Mouse (Mus musculus): ENCODE measurements around the gene Dgcr8.
A peak's percentile ranks its signal among the peaks of the same experiment; 100 is the strongest.
"Not testable (repeated sequence)": the region's sequence is repeated elsewhere in the genome, so short reads cannot be mapped to it uniquely, and the experiment has no call there.

The Dgcr8 gene

GRCm38 (mm10) chr16:18289067-18289588 is at the start of gene Dgcr8:
TSS of gene Dgcr8 (minus strand) at chr16:18289246.
- peak; percentile 98 for DNase-seq (ENCODE audit: low spot score)

DNA sequence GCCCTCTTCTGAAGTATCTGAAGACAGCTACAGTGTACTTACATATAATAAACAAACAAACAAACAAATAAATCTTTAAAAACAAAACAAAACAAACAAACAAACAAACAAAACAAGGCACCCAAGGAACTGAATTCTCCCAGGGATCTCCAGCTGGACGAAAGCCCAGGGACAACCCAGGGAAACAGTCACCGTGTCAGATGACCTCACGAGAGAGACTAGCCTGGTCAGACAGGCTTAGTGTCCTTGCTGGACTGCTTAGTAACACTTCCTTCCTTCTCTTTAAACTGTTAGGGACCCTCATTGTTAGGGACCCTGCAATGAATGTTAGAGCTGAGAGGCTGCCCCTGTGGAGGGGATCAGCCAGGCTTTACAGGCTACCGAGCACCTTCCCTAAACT is 48.2 kb upstream of the Dgcr8 start:
- DNase-seq (ENCODE audit: low spot score) = no peak

- DNase-seq (ENCODE audit: low spot score) = no peak
These were observed 46.9 kb upstream of the Dgcr8 start for GRCm38 (mm10) chr16:18335981-18336380.

- DNase-seq (ENCODE audit: low spot score) = no peak
These were observed 44.9 kb upstream of the Dgcr8 start for GRCm38 (mm10) chr16:18333976-18334375.

DNA sequence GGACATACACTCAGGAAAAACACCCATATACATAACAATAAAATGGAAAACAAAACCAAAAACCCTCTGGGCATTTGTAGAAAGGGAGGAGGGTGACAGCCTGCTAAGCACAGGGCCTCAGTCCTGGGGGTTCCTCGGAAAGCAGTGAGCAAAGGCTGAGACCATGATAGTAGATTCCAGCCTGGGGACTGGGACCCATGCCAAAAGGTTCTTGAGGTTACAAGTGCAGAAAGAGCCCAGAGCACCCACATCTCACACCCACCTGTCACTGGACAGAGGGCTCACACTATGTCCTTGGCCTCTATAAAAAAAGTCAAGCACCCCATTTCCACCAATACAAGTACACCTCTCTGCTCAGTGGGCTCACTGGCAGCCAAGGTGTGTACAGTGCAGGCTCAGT is 39.5 kb upstream of the Dgcr8 start:
- no peak for DNase-seq (ENCODE audit: low spot score)

DNA sequence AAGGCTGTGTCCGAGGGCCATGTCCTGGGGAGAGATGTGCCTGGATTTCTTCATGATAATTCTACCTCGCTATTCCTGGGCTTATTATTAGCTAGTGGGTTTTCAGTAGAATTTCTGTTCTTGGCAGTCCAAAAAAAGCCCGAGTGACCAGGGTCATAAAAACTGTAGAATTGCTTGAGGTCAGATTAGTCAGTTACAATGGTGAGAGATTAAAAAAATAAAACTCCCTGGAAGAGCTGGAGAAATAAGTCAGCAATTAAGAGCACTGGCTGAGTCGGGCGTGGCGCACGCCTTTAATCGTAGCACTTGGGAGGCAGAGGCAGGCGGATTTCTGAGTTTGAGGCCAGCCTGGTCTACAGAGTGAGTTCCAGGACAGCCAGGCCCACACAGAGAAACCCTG is 38.9 kb upstream of the Dgcr8 start:
- no peak for DNase-seq (ENCODE audit: low spot score)

DNA sequence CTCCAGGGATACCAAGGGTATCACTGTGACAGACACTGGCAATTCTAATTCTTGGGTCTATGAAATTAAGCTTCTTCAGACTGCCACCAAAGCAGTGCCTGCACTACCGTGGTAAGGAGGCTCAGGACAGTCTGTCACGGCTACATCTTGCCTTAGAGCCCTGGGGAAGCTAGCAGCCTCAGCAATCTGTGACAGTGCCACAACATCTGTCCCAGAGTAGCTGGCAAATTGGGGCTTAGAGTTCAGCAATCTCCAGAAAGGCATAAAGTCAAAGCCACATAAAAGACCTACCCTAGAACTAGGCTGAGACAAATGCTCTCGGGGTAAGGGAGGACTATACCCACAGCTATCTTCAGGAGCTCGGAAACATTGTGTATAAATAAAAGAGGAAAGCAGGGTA is 36.7 kb upstream of the Dgcr8 start:
- DNase-seq (ENCODE audit: low spot score) = no peak

DNA sequence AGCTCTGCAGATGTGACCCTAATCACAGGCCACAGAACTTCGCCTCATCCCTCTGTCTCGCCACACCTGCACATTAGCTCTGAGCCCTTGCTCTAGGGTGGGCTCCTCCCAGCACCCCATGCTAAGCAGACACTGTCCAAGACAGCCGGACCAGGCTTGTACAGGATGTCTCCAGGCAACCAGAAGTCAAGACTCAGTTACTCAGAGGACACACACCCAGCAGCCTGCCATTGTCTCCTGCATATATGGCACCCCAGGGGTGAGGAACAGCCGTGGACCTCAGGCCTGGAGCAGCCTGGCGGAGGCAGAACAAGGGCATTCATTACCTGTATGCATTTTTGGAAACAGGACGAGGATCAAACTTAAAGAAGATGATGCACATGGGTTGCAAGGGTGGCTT is 35.0 kb upstream of the Dgcr8 start:
- DNase-seq (ENCODE audit: low spot score) = no peak

- no peak for DNase-seq (ENCODE audit: low spot score)
These were observed 34.4 kb upstream of the Dgcr8 start for GRCm38 (mm10) chr16:18323460-18323859.

DNA sequence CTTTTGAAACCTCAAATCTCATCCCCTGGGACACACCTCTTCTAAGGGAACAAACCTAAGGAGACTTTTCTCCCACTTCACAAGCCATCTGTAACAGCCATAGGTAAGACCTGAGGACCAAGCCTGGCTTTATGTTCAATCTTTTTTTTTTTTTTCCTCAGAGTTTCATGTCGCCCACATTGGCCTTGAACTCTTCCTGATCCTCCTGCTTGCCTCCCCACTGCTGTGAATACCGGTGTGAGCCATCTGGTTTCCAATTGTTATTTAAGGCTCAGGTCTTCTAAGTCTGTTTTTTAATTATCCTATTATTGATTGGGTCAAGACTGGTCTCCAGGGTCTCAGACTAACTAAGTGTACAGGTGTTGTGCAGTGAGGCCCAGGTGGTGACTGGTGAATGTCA is 32.4 kb upstream of the Dgcr8 start:
- no peak for DNase-seq (ENCODE audit: low spot score)

DNA sequence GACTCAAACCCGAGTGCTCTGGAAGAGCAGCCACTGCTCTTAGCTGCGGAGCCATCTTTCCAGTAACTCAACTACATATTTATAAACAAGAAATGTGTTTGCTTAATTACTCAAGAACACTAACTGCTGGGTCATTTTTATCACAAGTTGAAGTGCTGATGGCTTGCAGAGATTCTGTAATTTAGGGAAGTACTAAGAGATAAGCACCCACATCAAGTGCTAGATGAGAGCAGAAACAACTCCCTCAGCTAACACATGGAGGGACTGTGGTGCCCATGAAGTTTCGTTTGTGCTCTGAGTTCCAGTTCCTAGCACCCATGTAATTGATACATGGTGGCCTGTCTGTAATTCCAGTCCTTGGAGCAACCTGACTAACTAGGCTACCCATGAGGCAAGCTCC is 29.9 kb upstream of the Dgcr8 start:
- DNase-seq (ENCODE audit: low spot score) = no peak

GRCm38 (mm10) chr16:18308159-18308558 is 19.1 kb upstream of the Dgcr8 start:
- no peak for DNase-seq (ENCODE audit: low spot score)

- not testable (repeated sequence) for DNase-seq (ENCODE audit: low spot score)
These were observed 568 bp upstream of the Dgcr8 start for GRCm38 (mm10) chr16:18289614-18290013.

GRCm38 (mm10) chr16:18288581-18289061 is 425 bp downstream of the Dgcr8 start:
- DNase-seq (ENCODE audit: low spot score) = no peak

DNA sequence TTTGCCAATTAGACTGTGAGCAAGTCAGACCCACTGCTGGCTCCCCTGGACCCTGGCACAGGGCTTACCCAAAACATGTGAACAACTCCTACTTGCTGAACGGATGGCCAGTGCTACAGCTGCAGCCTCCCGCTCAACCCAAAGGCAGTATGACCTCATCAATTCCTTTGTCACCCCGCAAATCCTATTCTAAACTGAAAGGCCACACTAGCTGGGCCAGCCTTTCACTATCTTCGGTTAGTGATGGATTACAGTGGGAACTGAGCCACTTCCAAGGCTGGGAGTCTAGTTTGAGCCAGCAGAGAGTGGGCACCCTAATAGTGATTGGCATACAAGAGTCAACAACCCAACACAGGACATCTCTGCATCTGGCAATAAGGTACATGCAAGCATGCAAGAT is 880 bp downstream of the Dgcr8 start:
- no peak for DNase-seq (ENCODE audit: low spot score)

- DNase-seq (ENCODE audit: low spot score) = no peak
These were observed 13.9 kb downstream of the Dgcr8 start for GRCm38 (mm10) chr16:18275166-18275565.

GRCm38 (mm10) chr16:18268182-18268581 is 20.9 kb downstream of the Dgcr8 start:
- no peak for DNase-seq (ENCODE audit: low spot score)

DNA sequence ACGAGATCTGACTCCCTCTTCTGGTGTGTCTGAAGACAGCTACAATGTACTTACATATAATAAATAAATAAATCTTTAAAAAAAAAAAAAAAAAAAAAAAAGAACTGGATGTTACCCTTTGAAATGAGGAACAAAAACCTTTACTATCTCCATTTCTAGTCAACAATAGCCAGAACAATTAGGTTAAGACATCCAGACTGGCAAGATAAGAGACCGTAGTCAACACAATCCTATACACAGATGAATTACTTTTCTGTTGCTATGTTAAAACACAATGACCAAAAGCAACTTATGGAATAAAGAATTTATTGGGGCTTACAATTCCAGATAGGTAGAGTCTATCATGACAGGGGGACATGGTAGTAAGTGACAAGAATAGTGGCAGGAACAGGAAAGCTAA is 24.0 kb downstream of the Dgcr8 start:
- DNase-seq (ENCODE audit: low spot score) = no peak

- no peak for DNase-seq (ENCODE audit: low spot score)
These were observed 30.8 kb downstream of the Dgcr8 start, which contains the start of gene Gm49776 for GRCm38 (mm10) chr16:18258221-18258620. TSS of gene Gm49776 (minus strand) at chr16:18258321.

DNA sequence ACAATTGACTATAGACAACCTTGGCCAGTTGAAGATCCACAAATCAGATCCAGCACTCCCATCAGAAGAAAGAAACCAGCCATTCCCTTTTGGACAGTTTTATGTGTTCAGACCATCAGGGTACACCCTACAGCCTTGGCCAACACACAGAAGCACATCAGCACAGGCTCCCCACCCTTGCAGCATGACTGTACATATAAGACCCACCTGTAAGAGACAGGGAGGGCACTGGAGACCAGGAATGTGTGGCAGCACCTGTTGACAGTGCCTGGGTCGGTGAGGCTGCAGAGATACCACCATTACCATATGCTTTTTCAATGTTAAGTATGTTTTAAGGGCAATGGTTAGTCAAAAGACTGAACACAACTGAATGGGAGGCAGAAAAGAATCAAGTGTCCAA is 35.2 kb downstream of the Dgcr8 start:
- DNase-seq (ENCODE audit: low spot score) = peak; percentile 7

GRCm38 (mm10) chr16:18252736-18253135 is 36.3 kb downstream of the Dgcr8 start:
- DNase-seq (ENCODE audit: low spot score) = peak; percentile 2

DNA sequence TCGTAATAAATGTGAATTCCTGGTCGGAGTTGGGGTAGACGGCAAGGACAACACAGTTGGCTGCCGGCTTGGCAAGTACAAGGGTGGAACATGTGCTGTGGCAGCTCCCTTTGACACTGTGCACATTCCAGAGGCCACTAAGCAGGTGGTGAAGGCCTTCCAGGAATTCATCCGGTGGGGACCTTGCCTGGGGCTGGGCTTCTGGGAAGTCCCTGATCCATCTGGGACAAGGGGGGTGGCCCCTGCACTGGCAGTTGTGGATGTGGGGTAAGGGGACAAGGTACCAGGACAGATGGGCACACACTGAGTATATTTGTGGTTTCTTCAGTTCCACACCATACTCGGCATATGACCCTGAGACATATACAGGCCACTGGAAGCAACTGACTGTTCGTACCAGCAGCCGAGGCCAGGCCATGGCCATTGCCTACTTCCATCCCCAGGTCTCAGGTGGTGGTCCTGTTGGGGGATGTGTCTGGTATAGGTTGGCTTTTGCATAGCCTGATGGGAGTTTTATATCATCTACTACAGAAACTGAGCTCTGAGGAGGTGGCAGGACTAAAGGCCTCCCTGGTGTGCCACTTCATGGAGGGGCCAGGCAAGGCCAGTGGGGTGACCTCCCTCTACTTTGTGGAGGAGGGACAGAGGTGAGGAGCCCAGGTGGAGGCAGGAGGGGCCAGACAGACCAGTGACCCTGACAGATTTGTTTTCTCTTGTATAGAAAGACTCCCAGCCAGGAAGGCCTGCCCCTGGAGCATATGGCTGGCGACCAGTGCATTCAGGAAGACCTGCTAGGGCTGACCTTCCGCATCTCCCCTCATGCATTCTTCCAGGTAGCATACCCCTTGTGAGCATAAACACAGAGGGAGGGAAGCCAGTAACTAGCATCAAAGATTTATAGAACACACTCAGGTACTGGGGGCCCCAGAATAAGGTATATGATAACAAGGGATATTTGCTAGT is 37.9 kb downstream of the Dgcr8 start:
- peak; percentile 9 for DNase-seq (ENCODE audit: low spot score)

DNA sequence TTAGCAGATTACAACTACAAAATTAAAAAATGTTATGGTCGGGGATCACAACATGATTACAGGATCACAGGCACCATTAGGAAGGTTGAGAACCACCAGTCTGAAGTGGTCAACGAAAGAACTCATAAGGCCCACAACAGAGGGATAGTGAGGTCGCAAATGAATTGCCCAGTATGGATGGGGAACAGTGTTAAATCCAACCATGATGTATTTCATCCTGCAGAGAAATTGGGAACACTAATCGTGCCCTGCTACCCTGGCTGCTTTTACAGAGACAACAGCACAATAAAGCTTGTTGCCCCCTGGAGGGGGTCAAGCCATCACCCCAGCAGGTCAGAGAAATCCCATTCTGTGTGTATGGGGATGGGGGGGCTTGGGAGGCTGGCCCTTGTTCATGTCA is 38.8 kb downstream of the Dgcr8 start:
- peak; percentile 3 for DNase-seq (ENCODE audit: low spot score)

All from layer of hippocampus, adult 11-12 months (tissue).